Mouse (Mus musculus) brain, embryonic 18.5 days (tissue): ENCODE measurements around the gene Slc24a3.

Experiments used
- DNase-seq: peaks from one replicate; pipeline ENCODE4 v3.0.0-alpha.2; 2012; ENCODE audit warnings: low read depth, low spot score

The Slc24a3 gene

GRCm38 (mm10) chr2:145167664-145168360 is at the start of gene Slc24a3:
Slc24a3 (plus strand) TSS chr2:145167754.
- peak; percentile 56 for DNase-seq

- no peak for DNase-seq
Measured at GRCm38 (mm10) chr2:145117762-145118161, 49.8 kb upstream of the Slc24a3 start.

- DNase-seq, result no peak
Measured at GRCm38 (mm10) chr2:145127747-145128146, 39.8 kb upstream of the Slc24a3 start.

GRCm38 (mm10) chr2:145136625-145137291 is 30.8 kb upstream of the Slc24a3 start:
- DNase-seq, result no peak

- no peak for DNase-seq
Measured at GRCm38 (mm10) chr2:145150407-145150806, 17.1 kb upstream of the Slc24a3 start.

GRCm38 (mm10) chr2:145150821-145151220 is 16.7 kb upstream of the Slc24a3 start:
- no peak for DNase-seq

- DNase-seq, result no peak
Measured at GRCm38 (mm10) chr2:145152281-145152680, 15.3 kb upstream of the Slc24a3 start.

- DNase-seq, result no peak
Measured at GRCm38 (mm10) chr2:145158972-145159371, 8.6 kb upstream of the Slc24a3 start.

- DNase-seq, result no peak
Measured at GRCm38 (mm10) chr2:145161046-145161700, 6.4 kb upstream of the Slc24a3 start.

- DNase-seq, result no peak
Measured at GRCm38 (mm10) chr2:145164086-145164485, 3.5 kb upstream of the Slc24a3 start.

GRCm38 (mm10) chr2:145164562-145164961 is 3.0 kb upstream of the Slc24a3 start:
- DNase-seq, result no peak

GRCm38 (mm10) chr2:145165076-145165475 is 2.5 kb upstream of the Slc24a3 start:
- DNase-seq, result no peak

- no peak for DNase-seq
Measured at GRCm38 (mm10) chr2:145165854-145166253, 1.7 kb upstream of the Slc24a3 start.

GRCm38 (mm10) chr2:145167051-145167663 is 397 bp upstream of the Slc24a3 start:
- DNase-seq, result no peak

- no peak for DNase-seq
Measured at GRCm38 (mm10) chr2:145168405-145168971, 934 bp downstream of the Slc24a3 start.

- no peak for DNase-seq
Measured at GRCm38 (mm10) chr2:145172978-145173655, 5.6 kb downstream of the Slc24a3 start.

GRCm38 (mm10) chr2:145175036-145175435 is 7.5 kb downstream of the Slc24a3 start:
- no peak for DNase-seq

- DNase-seq, result no peak
Measured at GRCm38 (mm10) chr2:145182410-145182809, 14.9 kb downstream of the Slc24a3 start.

- no peak for DNase-seq
Measured at GRCm38 (mm10) chr2:145188828-145189227, 21.3 kb downstream of the Slc24a3 start.

- DNase-seq, result no peak
Measured at GRCm38 (mm10) chr2:145196043-145196442, 28.5 kb downstream of the Slc24a3 start.

GRCm38 (mm10) chr2:145196501-145197042 is 29.0 kb downstream of the Slc24a3 start:
- DNase-seq, result no peak
